Mouse (Mus musculus) T-helper 1 cell (primary cell): Measurements from ENCODE around the gene Sept9.

Experiments used
- in situ Hi-C: fragments of 300-600 bp; cut with MboI, MseI; formaldehyde crosslinking; loops from one replicate; pipeline ENCODE4 v1.15.1; 2025; ENCODE audit warnings: high pct_unique_total_duplicates

The Sept9 gene

DNA sequence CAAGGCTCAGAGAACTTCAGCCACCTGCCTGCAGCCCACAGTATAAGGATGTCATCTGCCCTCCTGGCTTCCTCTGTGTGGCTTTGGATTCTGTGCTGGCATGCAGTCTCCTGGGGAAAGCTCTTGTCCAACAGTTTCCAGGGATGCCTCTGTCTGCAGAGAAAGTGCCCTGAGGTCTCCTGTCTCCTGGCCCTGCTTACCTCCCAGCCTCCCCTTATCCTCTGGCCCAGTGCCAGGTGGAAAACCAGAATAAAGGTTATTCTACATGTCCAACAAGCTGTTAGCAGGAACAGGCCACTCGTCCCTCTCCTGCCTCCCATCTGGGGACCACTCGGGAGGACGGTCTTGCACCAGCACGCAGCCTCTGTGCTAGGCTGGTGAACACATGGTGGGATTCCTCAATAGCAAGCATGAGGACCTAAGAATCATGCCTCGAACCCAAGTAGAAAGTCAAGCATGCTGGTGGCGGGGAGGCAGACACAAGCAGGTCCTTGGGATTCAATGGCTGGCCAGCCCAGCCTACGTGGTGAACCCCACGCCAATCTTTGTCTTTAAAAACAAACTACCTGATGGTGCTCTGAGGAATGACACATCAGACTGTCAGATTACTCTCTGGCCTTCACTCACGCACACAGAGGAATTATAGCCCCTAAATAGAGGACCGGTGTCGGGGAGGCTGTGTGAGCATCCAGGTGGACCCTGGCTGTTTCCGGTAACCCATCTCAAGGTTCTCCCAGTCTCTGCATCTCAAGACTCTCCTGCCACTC, 111.1 kb downstream of the Sept9 start:
- in situ Hi-C loops, result no loop called here

GRCm38 (mm10) chr11:117311127-117311800, 111.8 kb downstream of the Sept9 start:
- in situ Hi-C loops, result no loop called here

GRCm38 (mm10) chr11:117312028-117312901, 112.8 kb downstream of the Sept9 start:
- in situ Hi-C loops, result no loop called here

DNA sequence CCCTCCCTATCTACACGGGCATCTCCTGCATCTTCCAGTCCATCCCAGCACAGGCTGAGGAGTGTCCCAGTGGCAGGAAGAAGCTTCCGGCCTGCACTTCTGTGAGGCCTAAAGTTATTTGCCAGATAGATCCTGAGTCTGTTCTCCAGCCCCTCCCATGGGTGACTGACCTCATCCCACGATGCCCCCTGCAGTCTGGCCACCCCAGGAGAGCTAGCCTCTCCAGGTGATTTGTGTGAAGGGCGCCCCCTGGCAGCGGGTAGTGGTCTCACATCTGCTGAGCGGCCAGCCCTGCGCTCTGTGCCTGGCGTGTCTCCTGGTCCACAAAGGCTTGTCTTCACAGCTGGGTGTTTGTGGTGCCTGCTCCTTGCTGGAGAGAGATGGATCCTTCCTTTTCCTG, 113.5 kb downstream of the Sept9 start:
- in situ Hi-C loops, result no loop called here

GRCm38 (mm10) chr11:117313446-117313845, 114.0 kb downstream of the Sept9 start:
- in situ Hi-C loops, result no loop called here

- in situ Hi-C loops, result no loop called here
Observed at GRCm38 (mm10) chr11:117314026-117314425, 114.6 kb downstream of the Sept9 start.

DNA sequence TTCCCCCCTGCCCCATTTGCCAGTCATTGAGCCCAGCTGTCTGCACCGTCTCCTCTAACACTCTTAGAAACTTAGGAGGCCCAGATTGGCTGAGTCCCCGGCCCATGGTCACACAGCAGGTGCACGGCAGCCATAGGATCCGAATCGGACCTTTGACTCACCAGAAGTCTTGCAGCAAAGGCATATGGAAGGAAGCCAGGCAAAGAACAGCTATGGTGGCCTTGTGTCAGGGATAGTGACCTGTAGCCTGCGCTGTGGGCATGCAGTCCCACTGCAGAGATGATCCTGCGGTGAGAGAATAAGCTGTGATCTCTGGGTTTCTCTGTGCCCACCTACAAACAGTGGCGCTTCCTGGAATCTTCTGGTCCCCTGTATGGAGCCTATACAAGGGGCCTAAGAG, 115.1 kb downstream of the Sept9 start:
- in situ Hi-C loops, result no loop called here

DNA sequence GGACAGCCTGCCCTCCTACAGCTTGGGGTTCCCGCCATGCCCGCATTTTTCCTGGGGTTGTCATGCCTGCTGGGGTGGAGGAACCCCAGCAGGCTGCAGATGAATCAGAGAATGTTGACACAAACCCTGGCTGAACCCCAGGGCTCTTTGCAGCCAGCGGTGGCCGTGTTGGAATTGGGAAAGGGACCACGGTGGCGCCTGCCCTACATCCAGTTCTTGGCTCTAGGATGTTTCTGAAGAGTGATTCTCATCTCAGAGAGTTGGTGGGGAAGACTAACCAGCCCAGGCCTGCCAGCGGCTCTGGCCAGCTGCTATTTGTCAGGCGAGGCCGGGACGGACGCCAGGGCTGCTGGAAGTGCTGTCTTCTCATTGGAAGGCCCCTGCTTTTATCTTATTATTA, 115.8 kb downstream of the Sept9 start:
- in situ Hi-C loops, result no loop called here

DNA sequence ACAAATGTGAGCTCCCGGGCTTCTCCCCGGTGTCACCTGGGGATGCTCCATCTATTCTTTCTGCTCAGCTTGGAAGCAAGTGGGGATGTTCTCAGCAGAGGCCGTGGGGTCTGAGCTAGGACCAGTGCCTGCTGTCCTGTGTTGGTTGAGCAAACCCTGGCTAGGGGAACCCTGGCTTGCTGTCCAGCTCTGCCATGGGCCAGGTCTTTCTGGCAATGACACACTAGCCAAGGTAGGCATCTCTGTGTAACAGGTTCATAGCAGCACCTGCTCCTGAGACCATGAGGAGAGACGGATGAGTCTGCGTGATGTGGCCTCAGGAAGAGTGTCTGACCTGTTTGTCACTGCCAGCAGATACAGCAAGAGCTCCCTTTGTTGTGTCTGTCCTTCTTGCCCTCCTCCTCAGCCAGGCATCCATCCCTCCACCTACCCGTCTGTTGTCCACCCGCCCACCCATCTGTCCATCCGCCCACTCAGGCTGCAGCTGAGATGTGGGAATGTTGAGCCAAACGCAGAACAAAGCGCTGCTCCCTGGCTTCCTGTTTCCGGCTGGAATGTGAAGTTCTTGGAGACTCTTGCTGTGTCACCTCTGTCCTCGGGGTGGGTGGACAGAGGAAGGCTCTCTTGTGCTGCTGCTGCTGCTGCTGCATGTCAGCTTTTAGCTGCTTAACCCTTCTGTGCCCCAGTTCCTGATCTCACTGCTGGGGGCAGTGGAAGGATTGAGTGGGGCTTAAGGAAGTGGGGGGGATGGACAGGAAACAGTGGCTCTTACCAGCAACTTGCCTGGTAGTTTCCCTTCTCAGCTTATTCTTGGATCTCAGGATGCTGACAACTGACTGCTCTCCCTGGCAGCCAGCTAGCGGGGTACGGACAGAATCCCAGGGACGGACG, 117.2 kb downstream of the Sept9 start:
- in situ Hi-C loops, result no loop called here

GRCm38 (mm10) chr11:117317429-117318101, 118.1 kb downstream of the Sept9 start:
- in situ Hi-C loops, result no loop called here

DNA sequence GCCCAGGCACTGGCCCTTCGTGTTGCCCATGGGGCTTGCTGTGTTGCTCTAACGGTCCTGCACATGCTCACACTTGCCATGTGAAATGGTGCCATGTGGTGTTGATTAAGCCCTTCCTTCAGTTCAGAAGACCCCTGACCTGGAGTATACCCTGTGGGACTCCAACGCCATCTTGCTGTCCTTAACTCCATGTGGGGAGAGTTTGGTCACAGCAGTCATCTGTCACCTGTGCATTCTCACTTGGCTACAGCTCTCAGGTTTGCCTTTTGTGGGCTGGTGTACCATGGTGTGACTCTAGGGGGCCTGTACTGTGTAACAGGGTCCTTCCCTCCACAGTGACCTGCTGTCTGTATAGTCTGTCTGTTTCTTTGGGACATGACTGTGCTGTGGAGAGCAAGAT, 118.7 kb downstream of the Sept9 start:
- in situ Hi-C loops, result no loop called here

DNA sequence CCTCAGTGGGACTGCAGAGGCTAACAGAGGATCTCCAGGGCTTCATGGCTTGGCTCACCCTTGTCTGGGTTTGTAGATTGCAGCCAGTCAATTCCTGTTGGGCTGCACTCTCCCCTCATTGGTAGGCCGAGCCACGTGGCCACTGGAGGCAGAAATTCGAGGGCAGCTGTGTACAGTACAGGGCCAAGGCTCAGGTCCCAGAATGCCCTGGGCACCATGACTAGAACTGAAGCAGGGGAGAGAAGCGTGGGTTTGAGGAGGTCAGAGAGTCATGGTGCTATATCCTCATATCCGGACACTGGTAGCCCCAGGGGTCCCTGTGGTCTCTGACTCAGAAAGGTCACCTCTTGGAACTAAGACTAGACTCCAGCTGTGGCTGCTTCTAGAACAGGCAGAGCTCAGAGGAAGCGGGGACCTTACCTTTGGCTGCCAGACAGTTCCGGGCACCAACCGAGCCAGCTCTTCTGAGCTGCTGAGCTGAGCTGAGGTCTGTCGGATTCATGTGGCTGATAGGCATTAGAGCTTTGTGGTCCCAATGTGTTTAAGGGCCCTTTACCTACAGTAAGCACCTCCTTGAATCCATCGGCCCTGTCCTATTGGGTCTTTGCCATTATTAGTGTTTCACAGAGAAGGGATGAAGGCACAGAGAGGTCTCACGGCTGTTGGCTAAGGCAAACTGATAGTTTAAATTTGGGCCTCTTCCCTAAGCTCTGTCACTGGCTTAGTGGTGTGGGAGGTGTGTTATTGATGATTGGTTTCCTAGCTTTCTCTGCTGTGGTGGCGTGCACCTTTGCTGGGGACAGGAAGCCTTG, 119.5 kb downstream of the Sept9 start:
- in situ Hi-C loops, result no loop called here

- in situ Hi-C loops, result no loop called here
Observed at GRCm38 (mm10) chr11:117319543-117320335, 120.3 kb downstream of the Sept9 start.

DNA sequence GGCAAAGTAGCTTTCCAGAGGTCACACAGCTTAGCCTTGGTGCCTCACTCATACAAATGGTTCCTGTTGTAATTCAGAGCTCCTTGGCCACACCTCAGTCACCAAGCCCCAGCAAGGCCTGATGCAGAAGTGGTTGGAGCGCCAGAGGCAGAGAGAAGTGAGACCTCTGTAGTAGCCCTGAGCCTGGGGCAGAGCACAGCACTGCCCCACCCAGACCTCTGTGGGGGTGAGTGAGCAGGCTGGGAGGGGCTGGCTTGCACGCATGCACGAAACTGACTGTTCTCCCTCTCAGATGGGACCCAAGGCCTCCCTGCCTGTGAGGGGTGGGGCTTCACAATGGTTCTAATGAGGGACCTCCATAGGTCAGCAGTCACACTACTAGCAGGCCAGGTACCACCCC, 121.0 kb downstream of the Sept9 start:
- in situ Hi-C loops, result no loop called here

DNA sequence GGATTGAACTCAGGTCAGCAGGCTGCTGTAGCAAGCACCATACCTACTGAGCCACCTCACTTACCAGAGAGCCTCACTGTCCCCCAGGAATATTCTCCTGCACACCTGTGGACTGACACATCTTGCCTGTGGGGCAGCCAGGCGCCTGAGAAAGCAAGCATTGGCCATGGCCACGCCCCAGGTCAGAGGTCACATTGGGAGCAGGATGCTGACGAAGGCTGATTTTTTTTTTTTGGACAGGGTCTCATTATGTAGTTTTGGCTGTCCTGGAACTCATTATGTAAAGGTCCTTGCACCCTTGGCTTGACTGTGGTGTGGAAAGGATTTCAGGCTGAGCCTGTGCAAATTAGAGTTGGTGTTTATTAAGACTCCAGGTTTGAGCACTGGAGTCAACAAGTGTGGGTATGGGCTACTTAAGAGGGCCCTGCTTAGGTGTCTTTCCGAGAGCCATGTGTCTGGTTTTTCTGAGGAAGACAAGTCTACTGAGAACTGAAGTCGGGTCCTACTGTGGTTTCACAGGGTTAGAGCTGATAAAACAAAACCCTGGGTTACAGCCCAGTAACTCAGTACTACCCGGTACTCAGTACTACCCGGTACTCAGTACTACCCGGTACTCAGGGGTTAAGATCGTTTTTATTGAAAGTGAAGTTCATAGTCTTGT, 122.0 kb downstream of the Sept9 start:
- in situ Hi-C loops, result no loop called here

DNA sequence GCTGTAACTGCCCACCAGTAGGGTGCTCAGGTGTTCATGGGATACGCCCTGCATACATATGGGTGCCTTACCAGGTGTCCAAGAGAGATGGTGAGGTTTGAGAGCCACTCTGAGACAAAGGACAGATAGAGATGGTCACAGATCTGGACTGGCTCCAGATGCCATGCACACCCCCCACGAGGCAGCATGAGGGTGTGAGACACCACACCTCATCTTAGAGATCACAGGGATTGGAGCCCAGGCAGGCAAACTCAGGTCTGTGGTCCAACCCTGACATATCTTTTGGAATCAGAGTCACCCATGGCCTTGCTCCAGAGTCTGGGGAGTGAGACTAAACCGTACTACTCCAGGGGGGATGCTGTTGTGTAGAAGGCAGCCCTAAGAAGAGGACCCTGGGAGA, 122.8 kb downstream of the Sept9 start:
- in situ Hi-C loops, result no loop called here

DNA sequence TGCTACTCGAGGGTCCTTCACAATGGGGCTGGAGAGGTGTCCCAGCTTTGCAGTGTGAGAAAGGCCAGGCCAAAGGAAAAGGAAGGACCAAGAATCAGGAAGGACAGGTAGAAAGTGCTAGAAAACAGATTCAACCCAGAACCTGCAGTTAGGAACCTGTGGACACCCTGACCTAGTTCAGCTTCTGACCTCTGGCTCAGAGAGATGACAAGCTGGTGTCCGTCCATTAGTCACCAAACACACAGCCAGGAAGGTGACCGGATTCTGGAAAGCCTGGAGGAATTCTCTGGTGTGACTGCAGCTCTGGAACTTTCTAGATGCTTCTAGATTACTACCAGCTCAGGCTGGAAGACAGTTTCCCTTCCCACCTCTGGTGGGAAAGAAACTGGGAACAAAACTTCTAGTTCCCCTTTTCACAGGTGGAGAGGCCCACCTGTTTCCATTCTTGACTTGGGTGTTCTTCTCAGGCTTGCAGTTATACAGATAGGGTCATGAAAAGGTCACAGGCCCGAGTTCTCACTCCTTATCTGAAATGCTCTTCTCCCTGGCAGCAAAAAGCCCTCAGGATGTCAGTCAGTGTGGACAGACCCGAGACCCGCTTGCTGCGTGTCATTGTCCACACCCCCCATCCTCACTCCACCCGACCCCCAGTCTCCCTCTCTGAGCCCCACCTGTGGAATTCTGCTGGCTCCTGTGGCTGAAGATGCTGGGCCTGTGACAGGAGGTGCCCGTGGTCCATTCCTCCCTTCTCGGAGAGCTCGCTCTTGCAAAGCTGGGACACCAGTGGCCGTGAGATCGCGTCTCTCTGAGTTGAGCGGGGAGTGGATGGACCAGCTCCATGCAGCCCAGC, 123.5 kb downstream of the Sept9 start:
- in situ Hi-C loops, result no loop called here
